Mouse (Mus musculus): ENCODE data around the gene Gm37240.

Gm37240 gene

GRCm38 (mm10) chr3:85341103-85341860 is 546.0 kb downstream of the Gm37240 start:
- DNase-seq (ENCODE audit: low read depth, low spot score): peak; percentile 75

GRCm38 (mm10) chr3:85340491-85340890 is 546.8 kb downstream of the Gm37240 start:
- peak; percentile 13 for DNase-seq (ENCODE audit: low read depth, low spot score)

GRCm38 (mm10) chr3:85339926-85340325 is 547.4 kb downstream of the Gm37240 start:
- no peak for DNase-seq (ENCODE audit: low read depth, low spot score)

GRCm38 (mm10) chr3:85339269-85339820 is 548.0 kb downstream of the Gm37240 start:
- no peak for DNase-seq (ENCODE audit: low read depth, low spot score)

GRCm38 (mm10) chr3:85338755-85339095 is 548.6 kb downstream of the Gm37240 start:
- DNase-seq (ENCODE audit: low read depth, low spot score): no peak

GRCm38 (mm10) chr3:85337881-85338754 is 549.2 kb downstream of the Gm37240 start:
- no peak for DNase-seq (ENCODE audit: low read depth, low spot score)

GRCm38 (mm10) chr3:85335517-85335916 is 551.8 kb downstream of the Gm37240 start:
- DNase-seq (ENCODE audit: low read depth, low spot score): peak; percentile 54

- DNase-seq (ENCODE audit: low read depth, low spot score): no peak
Measured at GRCm38 (mm10) chr3:85332276-85332675, 555.0 kb downstream of the Gm37240 start.

GRCm38 (mm10) chr3:85318256-85318655 is 569.1 kb downstream of the Gm37240 start:
- no peak for DNase-seq (ENCODE audit: low read depth, low spot score)

GRCm38 (mm10) chr3:85317306-85317705 is 570.0 kb downstream of the Gm37240 start:
- DNase-seq (ENCODE audit: low read depth, low spot score): no peak

- DNase-seq (ENCODE audit: low read depth, low spot score): no peak
Measured at GRCm38 (mm10) chr3:85314961-85315360, 572.4 kb downstream of the Gm37240 start.

GRCm38 (mm10) chr3:85313646-85314255 is 573.6 kb downstream of the Gm37240 start:
- DNase-seq (ENCODE audit: low read depth, low spot score): no peak

- no peak for DNase-seq (ENCODE audit: low read depth, low spot score)
Measured at GRCm38 (mm10) chr3:85311176-85311575, 576.1 kb downstream of the Gm37240 start.

- no peak for DNase-seq (ENCODE audit: low read depth, low spot score)
Measured at GRCm38 (mm10) chr3:85310401-85310989, 576.8 kb downstream of the Gm37240 start.

- DNase-seq (ENCODE audit: low read depth, low spot score): no peak
Measured at GRCm38 (mm10) chr3:85309168-85309567, 578.1 kb downstream of the Gm37240 start.

- peak; percentile 7 for DNase-seq (ENCODE audit: low read depth, low spot score)
Measured at GRCm38 (mm10) chr3:85308706-85309105, 578.6 kb downstream of the Gm37240 start.

- DNase-seq (ENCODE audit: low read depth, low spot score): no peak
Measured at GRCm38 (mm10) chr3:85301851-85302250, 585.5 kb downstream of the Gm37240 start.

GRCm38 (mm10) chr3:85301336-85301735 is 586.0 kb downstream of the Gm37240 start:
- DNase-seq (ENCODE audit: low read depth, low spot score): no peak

- peak; percentile 7 for DNase-seq (ENCODE audit: low read depth, low spot score)
Measured at GRCm38 (mm10) chr3:85299649-85300550, 587.4 kb downstream of the Gm37240 start.

GRCm38 (mm10) chr3:85295229-85295628 is 592.1 kb downstream of the Gm37240 start:
- DNase-seq (ENCODE audit: low read depth, low spot score): no peak

- DNase-seq (ENCODE audit: low read depth, low spot score): no peak
Measured at GRCm38 (mm10) chr3:85287627-85288026, 599.7 kb downstream of the Gm37240 start.

All from mesoderm, embryonic 11.5 days (tissue).